Mouse (Mus musculus): ENCODE results near the gene Dpf3.

Dpf3 gene

GRCm38 (mm10) chr12:83466508-83467430 lies 20.7 kb downstream of the Dpf3 start:
- DNase-seq: peak; percentile 33

- no peak for DNase-seq
Measured at GRCm38 (mm10) chr12:83466053-83466452, 21.5 kb downstream of the Dpf3 start.

- DNase-seq: no peak
Measured at GRCm38 (mm10) chr12:83460272-83460671, 27.2 kb downstream of the Dpf3 start.

GRCm38 (mm10) chr12:83454697-83455321 lies 32.7 kb downstream of the Dpf3 start:
- DNase-seq: peak; percentile 39

- DNase-seq: no peak
Measured at GRCm38 (mm10) chr12:83451850-83452249, 35.7 kb downstream of the Dpf3 start.

- no peak for DNase-seq
Measured at GRCm38 (mm10) chr12:83450471-83450870, 37.0 kb downstream of the Dpf3 start.

- DNase-seq: no peak
Measured at GRCm38 (mm10) chr12:83449202-83449601, 38.3 kb downstream of the Dpf3 start.

GRCm38 (mm10) chr12:83445587-83445986 lies 41.9 kb downstream of the Dpf3 start:
- DNase-seq: no peak

GRCm38 (mm10) chr12:83444448-83444847 lies 43.1 kb downstream of the Dpf3 start:
- DNase-seq: no peak

GRCm38 (mm10) chr12:83438002-83438401 lies 49.5 kb downstream of the Dpf3 start:
- DNase-seq: no peak

GRCm38 (mm10) chr12:83433987-83434698 lies 53.4 kb downstream of the Dpf3 start:
- no peak for DNase-seq

GRCm38 (mm10) chr12:83433436-83433835 lies 54.1 kb downstream of the Dpf3 start:
- DNase-seq: no peak

- no peak for DNase-seq
Measured at GRCm38 (mm10) chr12:83430207-83430606, 57.3 kb downstream of the Dpf3 start.

GRCm38 (mm10) chr12:83428016-83428415 lies 59.5 kb downstream of the Dpf3 start:
- no peak for DNase-seq

GRCm38 (mm10) chr12:83427601-83428000 lies 59.9 kb downstream of the Dpf3 start:
- DNase-seq: peak; percentile 45

- no peak for DNase-seq
Measured at GRCm38 (mm10) chr12:83426326-83426725, 61.2 kb downstream of the Dpf3 start.

- DNase-seq: no peak
Measured at GRCm38 (mm10) chr12:83425736-83426135, 61.8 kb downstream of the Dpf3 start.

- peak; percentile 55 for DNase-seq
Measured at GRCm38 (mm10) chr12:83424720-83425444, 62.6 kb downstream of the Dpf3 start.

GRCm38 (mm10) chr12:83424086-83424719 lies 63.3 kb downstream of the Dpf3 start:
- peak; percentile 14 for DNase-seq

GRCm38 (mm10) chr12:83420346-83420745 lies 67.2 kb downstream of the Dpf3 start:
- DNase-seq: no peak

- no peak for DNase-seq
Measured at GRCm38 (mm10) chr12:83415207-83415606, 72.3 kb downstream of the Dpf3 start.

- DNase-seq: no peak
Measured at GRCm38 (mm10) chr12:83413684-83414083, 73.8 kb downstream of the Dpf3 start.
